Mouse (Mus musculus): Measurements from ENCODE around the gene Sfmbt2. TPM values are rescaled to one million over a fixed set of nuclear protein-coding genes. Genes with fewer than 3 reads are reported as not detected.

Sfmbt2 gene
- total RNA-seq, 1 experiment from 2014 or later = 1.6 TPM

DNA sequence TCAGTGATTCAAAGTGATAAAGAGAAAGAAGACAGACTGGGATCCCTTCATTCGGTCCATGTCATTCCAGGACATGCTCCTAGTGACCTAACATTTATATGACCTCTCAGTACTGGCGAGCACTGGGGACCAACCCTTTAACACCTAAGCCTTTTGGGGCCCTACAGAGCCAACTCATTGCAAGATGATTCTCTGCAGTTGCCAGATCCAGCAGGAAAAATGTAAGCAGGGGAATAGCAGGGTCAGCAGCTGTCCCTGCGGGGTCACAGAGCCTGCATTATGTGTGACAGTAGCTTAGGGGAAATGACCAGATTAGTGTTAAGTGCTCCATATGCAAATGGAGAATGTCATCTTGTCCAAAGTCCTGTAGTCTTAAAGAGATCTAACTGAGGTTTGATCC lies 195.2 kb downstream of the Sfmbt2 start:
- no peak for DNase-seq

DNA sequence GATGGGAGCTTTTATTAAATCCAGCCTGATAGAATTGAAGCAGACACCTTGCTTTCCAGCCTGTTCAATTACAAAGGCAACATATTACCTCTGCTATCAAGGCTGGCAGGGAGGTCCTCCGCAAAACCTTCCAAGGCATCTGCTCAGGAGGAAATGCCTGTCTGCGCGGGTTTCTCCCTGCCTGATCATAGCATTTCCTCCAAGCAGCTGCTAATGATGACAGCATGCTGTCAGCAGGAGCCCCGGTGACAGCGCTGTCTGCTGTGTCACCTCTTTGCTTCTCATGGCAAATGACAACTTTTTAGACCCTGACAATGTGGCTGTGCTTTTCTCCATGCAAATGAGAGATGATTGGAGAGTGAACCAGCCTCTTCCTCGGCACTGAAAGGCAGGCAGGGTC lies 199.1 kb downstream of the Sfmbt2 start:
- DNase-seq = no peak

DNA sequence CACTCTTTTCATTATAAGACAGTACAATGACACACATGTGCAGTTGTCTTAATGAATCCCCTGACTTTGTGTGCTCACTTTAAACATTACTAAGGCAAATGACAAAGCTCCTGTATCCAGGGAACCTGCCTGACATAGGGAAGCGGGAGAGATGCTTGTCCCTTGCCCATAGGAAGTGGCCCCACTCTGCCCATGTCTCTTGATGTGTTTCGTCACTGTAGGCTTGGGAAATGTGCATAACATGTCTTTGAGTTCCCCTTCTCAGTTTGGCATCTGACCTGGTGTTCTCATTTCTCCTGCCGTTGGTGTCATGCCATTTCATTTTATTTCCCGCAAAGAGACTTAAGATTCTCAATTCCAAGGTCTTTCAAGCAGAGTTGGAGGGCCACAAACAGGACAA lies 202.0 kb downstream of the Sfmbt2 start:
- DNase-seq = no peak

DNA sequence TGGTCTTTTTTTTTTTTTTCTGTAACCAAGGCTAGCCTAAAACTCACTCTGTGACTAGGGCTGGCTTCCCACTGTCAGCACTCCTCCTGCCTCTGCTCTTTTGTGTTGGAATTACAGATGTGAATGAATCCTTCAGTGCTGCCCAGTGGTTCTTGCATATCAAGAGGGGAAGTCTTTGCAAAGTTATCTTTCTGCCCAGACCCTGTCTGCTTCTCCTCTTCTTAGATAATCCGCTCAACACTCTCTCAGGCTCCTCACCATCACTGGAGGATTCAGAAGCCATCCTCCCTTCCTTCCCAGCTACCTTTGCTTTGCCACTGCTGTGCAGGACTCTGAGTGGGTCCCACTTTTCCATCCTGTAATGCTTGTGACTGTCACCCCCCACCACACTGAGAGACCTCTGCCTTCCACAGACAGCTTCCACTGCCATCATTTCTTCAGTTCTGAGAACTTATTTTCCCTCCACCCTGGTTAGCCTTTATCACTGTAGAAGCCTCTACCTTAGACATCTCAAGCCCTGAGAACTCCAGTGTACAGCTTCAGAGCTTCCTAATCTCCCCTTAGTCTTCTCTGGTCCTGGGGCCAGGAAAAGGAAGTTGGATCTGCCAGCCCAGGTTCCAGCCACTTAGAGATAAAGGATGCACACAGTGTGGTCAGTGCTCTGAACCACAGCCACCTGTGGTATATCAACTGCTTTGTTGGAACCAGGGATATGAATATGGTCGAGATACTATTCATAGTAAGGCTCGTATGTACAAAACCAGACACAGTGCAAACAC lies 205.8 kb downstream of the Sfmbt2 start:
- DNase-seq = no peak

DNA sequence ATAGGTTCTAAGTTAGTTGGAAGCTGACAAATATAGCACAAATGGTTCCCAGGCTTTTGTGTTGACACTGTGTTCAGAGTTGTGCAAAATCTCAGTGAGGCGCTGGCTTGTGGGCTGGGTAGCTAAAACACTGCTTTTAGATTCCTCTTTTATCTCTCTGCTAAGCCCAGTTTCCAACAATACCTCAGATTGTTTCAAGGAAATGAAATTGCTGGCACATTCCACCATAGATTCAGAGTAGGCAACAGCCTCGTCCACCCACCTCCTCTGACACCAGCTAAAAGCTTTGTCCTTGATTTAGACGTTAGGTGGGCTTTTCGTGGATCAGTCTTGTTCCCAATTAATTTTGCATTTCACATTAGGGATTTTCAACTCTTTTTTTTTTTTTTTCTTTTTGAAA lies 212.4 kb downstream of the Sfmbt2 start:
- no peak for DNase-seq

DNA sequence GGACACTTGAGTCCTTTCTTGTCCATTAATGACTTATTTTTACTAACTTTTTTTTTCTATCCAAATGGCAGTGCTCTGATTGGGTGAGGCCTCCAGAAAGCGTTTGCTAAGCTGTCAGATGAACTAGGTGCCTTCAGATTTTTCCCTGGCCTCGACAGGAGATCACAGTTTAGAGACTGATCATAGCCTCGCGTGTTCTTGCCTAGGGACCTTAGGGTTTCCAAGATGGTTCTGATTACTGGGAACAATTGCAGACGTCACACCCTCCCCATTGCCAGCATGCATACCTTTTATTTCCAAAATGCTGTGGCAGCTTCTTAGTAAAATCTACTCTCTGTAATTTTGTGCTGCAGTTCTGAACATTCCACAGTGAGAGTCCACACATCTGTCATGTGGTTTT lies 212.8 kb downstream of the Sfmbt2 start:
- no peak for DNase-seq

DNA sequence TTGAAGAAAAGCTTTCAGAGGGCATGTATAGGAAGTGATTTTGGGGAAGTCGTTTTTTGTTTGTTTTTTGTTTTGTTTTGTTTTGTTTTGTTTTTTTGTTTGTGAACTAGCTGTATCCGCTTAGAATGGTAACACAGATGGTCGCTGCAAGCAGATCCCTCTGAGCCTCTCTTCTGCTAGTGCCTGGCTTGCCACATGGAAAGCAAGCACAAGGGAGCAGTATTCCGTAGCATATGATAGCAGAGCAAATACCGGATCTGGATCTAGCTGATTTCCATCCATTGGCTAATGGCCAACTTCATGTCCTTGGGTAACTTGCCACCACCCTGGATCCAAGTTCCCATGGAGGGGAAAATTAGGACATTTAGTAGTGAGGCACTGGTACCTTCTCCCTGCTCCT lies 221.0 kb downstream of the Sfmbt2 start:
- DNase-seq = peak; percentile 6

DNA sequence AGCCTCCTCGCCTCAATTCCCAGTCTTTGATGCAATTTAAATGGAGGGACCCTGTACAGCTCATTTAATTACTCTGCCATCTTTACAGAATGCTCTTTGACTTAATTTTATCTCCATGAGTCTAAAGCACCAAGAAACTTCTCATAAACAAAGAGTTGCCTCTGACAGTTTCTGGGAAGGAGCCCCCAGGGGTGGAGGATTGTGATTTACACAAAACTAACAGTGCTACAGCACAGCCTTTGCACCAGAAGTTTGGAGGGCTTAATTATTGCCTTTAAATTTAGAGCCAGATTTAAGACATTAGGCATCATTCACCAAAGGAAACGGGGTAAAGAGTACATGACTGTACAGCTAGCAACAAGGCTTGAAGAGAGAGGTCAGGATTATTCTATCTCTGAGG lies 245.2 kb downstream of the Sfmbt2 start:
- no peak for DNase-seq

Small RNA genes within 50 kb of the gene (microRNA-seq; reads per million reads assigned to microRNA genes)
- gene Gm22051 = 0 reads per million in 2 experiments
- 0 to 1.7 reads per million in 2 experiments for gene Gm22072
- 0 reads per million in 2 experiments for gene Gm22091
- gene Gm22166 = 0 reads per million in 2 experiments
- 0 to 0.38 reads per million in 2 experiments for gene Gm22239
- gene Gm22626 = 0 reads per million in 2 experiments
- 0 reads per million in 2 experiments for gene Gm22635
- 0 reads per million in 2 experiments for gene Gm22677
- 0 reads per million in 2 experiments for gene Gm22678
- 0 reads per million in 2 experiments for gene Gm22775
- gene Gm22925 = 0 reads per million in 2 experiments
- gene Gm23108 = 0 reads per million in 2 experiments
- 0 reads per million in 2 experiments for gene Gm23288
- gene Gm23542 = 0 reads per million in 2 experiments
- 0 reads per million in 2 experiments for gene Gm23569
- gene Gm23571 = 0 reads per million in 2 experiments
- 0 reads per million in 2 experiments for gene Gm23578
- 0 reads per million in 2 experiments for gene Gm23651
- 0 reads per million in 2 experiments for gene Gm23988
- 0 reads per million in 2 experiments for gene Gm24028
- 0 reads per million in 2 experiments for gene Gm24167
- 0 reads per million in 2 experiments for gene Gm24315
- gene Gm24342 = 0 reads per million in 2 experiments
- 0 reads per million in 2 experiments for gene Gm24488
- gene Gm24640 = 0 reads per million in 2 experiments
- 0 reads per million in 2 experiments for gene Gm24673
- gene Gm24761 = 0 reads per million in 2 experiments
- 0 reads per million in 2 experiments for gene Gm24806
- gene Gm25022 = 0 reads per million in 2 experiments
- 0 reads per million in 2 experiments for gene Gm25158
- 0 to 0.76 reads per million in 2 experiments for gene Gm25263
- 0 reads per million in 2 experiments for gene Gm25285
- 0 reads per million in 2 experiments for gene Gm25316
- 0 reads per million in 2 experiments for gene Gm25451
- 0 reads per million in 2 experiments for gene Gm25673
- gene Gm25680 = 0 reads per million in 2 experiments
- 0 reads per million in 2 experiments for gene Gm25701
- gene Gm25753 = 0 reads per million in 2 experiments
- 0 reads per million in 2 experiments for gene Gm25943
- gene Gm26060 = 0 reads per million in 2 experiments
- 0 reads per million in 2 experiments for gene Gm26073
- gene Gm26092 = 0 reads per million in 2 experiments
- gene Gm26156 = 0 reads per million in 2 experiments
- gene Gm26229 = 0 reads per million in 2 experiments
- gene Gm26398 = 0 reads per million in 2 experiments
- 0 reads per million in 2 experiments for gene Gm26426
- gene Gm26431 = 0 reads per million in 2 experiments
- gene Gm26491 = 0 reads per million in 2 experiments
- gene Mir297a-2 = 0 to 1.3 reads per million in 2 experiments
- 0 reads per million in 2 experiments for gene Mir297a-3
- gene Mir297a-4 = 0 reads per million in 2 experiments
- gene Mir297b = 0 reads per million in 2 experiments
- 0 reads per million in 2 experiments for gene Mir297c
- 0 reads per million in 2 experiments for gene Mir466
- 0 reads per million in 2 experiments for gene Mir466b-1
- 0 reads per million in 2 experiments for gene Mir466b-2
- 0 reads per million in 2 experiments for gene Mir466b-3
- 0 reads per million in 2 experiments for gene Mir466b-4
- 0 reads per million in 2 experiments for gene Mir466b-5
- gene Mir466b-6 = 0 reads per million in 2 experiments
- 0 reads per million in 2 experiments for gene Mir466b-7
- gene Mir466b-8 = 0 reads per million in 2 experiments
- 0 reads per million in 2 experiments for gene Mir466c-1
- 0 reads per million in 2 experiments for gene Mir466c-2
- 0 reads per million in 2 experiments for gene Mir466d
- 0 reads per million in 2 experiments for gene Mir466e
- 0 reads per million in 2 experiments for gene Mir466f-1
- 0 reads per million in 2 experiments for gene Mir466f-2
- 0 reads per million in 2 experiments for gene Mir466f-3
- gene Mir466g = 0 reads per million in 2 experiments
- gene Mir466h = 0 to 0.76 reads per million in 2 experiments
- 0 reads per million in 2 experiments for gene Mir466l
- 0 reads per million in 2 experiments for gene Mir466m
- 0.76 to 2.1 reads per million in 2 experiments for gene Mir466n
- gene Mir466o = 0 reads per million in 2 experiments
- 0 reads per million in 2 experiments for gene Mir466p
- gene Mir467a-1 = 0 reads per million in 2 experiments
- gene Mir467a-10 = 0 reads per million in 2 experiments
- gene Mir467a-2 = 0 reads per million in 2 experiments
- gene Mir467a-3 = 0 reads per million in 2 experiments
- gene Mir467a-4 = 0 reads per million in 2 experiments
- gene Mir467a-5 = 0 reads per million in 2 experiments
- gene Mir467a-6 = 0 reads per million in 2 experiments
- gene Mir467a-7 = 0 reads per million in 2 experiments
- 0 reads per million in 2 experiments for gene Mir467a-8
- gene Mir467a-9 = 0 reads per million in 2 experiments
- gene Mir467b = 0 reads per million in 2 experiments
- gene Mir467c = 66.2 to 74.2 reads per million in 2 experiments
- 562 to 980 reads per million in 2 experiments for gene Mir467d
- 432 to 571 reads per million in 2 experiments for gene Mir467e
- gene Mir669a-1 = 0 reads per million in 2 experiments
- gene Mir669a-10 = 0 reads per million in 2 experiments
- gene Mir669a-11 = 0 reads per million in 2 experiments
- 0 reads per million in 2 experiments for gene Mir669a-12
- gene Mir669a-2 = 0 reads per million in 2 experiments
- gene Mir669a-3 = 0 to 0.38 reads per million in 2 experiments
- gene Mir669a-4 = 0 reads per million in 2 experiments
- gene Mir669a-5 = 0 reads per million in 2 experiments
- 0 reads per million in 2 experiments for gene Mir669a-6
- 0 reads per million in 2 experiments for gene Mir669a-7
- 0 reads per million in 2 experiments for gene Mir669a-8
- gene Mir669a-9 = 0 reads per million in 2 experiments
- 0 reads per million in 2 experiments for gene Mir669b
- 144 to 276 reads per million in 2 experiments for gene Mir669c
- 0 reads per million in 2 experiments for gene Mir669d
- gene Mir669d-2 = 0 reads per million in 2 experiments
- gene Mir669e = 4.3 to 4.6 reads per million in 2 experiments
- gene Mir669f = 0 reads per million in 2 experiments
- gene Mir669g = 0 reads per million in 2 experiments
- gene Mir669h = 2.3 to 3.0 reads per million in 2 experiments
- gene Mir669i = 0 reads per million in 2 experiments
- gene Mir669j = 0 reads per million in 2 experiments
- 0 reads per million in 2 experiments for gene Mir669k
- gene Mir669l = 20.0 to 48.3 reads per million in 2 experiments
- gene Mir669m-1 = 0 reads per million in 2 experiments
- gene Mir669m-2 = 0 reads per million in 2 experiments
- 103 to 177 reads per million in 2 experiments for gene Mir669o
- gene Mir669p-1 = 0 reads per million in 2 experiments
- gene Mir669p-2 = 0 reads per million in 2 experiments

Other genes starting within 250 kb of the Sfmbt2 start
- 14.6 and 184 TPM in 2 replicates for gene Itih2, start 239.1 kb upstream of the Sfmbt2 start, total RNA-seq (2021)
- 39.0 and 42.8 TPM in 2 replicates for gene Itih5, start 216.9 kb upstream of the Sfmbt2 start, total RNA-seq (2021)